Mouse (Mus musculus): Measurements from ENCODE around the gene Aven. TPM values are rescaled to one million over a fixed set of nuclear protein-coding genes. Genes with fewer than 3 reads are reported as not detected.

Gene Aven
- polyA plus RNA-seq, 1 experiment from 2014 or later = 3.2 TPM

- 67% methylated on average over 3 of the region's 3 CpGs for WGBS (ENCODE audit: insufficient replicate concordance)
These were observed 103.0 kb downstream of the Aven start for GRCm38 (mm10) chr2:112595807-112596206.

GRCm38 (mm10) chr2:112596415-112596814 is 103.7 kb downstream of the Aven start:
- H3K27ac ChIP-seq (ENCODE audit: low read depth) = no peak overlapping the region
- no peak overlapping the region for H3K9ac ChIP-seq (replicated peaks)
- H3K4me3 ChIP-seq (ENCODE audit: low read depth, low read length) = no peak overlapping the region
- no peaks in the 10 kb centered on the region for H3K27me3 ChIP-seq (ENCODE audit: insufficient read depth, low read length)
- H3K9me3 ChIP-seq (ENCODE audit: low read length) = no peaks in the 10 kb centered on the region
- H3K36me3 ChIP-seq (replicated peaks; ENCODE audit: insufficient read depth, low read length) = no peaks in the 10 kb centered on the region; the same call in 1 of the 2 replicates
- 57% methylated on average over 5 of the region's 5 CpGs for WGBS (ENCODE audit: insufficient replicate concordance)
- TF ChIP-seq CTCF (IDR thresholded peaks at IDR 0.05; ENCODE audit: low read depth) = no peak
- TF ChIP-seq EP300 (IDR thresholded peaks at IDR 0.05; ENCODE audit: low read depth) = no peak
- DNase-seq (no peak), ATAC-seq (no peak)
- no peak overlapping the region for H3K4me2 ChIP-seq (ENCODE audit: low read depth, low read length)
- no peaks in the 10 kb centered on the region for H3K4me1 ChIP-seq (ENCODE audit: insufficient read depth)

More at GRCm38 (mm10) chr2:112595807-112596206, 103.0 kb downstream of the Aven start:
- DNase-seq (no peak), ATAC-seq (no peak)
- Histone ChIP-seq H3K4me1 (ENCODE audit: insufficient read depth) (no peaks in the 10 kb centered on the region), H3K27ac (ENCODE audit: low read depth) (no peak overlapping the region), H3K4me2 (ENCODE audit: low read depth, low read length) (no peak overlapping the region), H3K9me3 (ENCODE audit: low read length) (no peaks in the 10 kb centered on the region), H3K4me3 (ENCODE audit: low read depth, low read length) (no peak overlapping the region), H3K27me3 (ENCODE audit: insufficient read depth, low read length) (no peaks in the 10 kb centered on the region), H3K9ac (replicated peaks) (no peak overlapping the region), H3K36me3 (replicated peaks; ENCODE audit: insufficient read depth, low read length) (no peaks in the 10 kb centered on the region; the same call in 1 of the 2 replicates)
- TF ChIP-seq EP300 (IDR thresholded peaks at IDR 0.05; ENCODE audit: low read depth) (no peak), CTCF (IDR thresholded peaks at IDR 0.05; ENCODE audit: low read depth) (no peak)

GRCm38 (mm10) chr2:112597064-112597463 is 104.3 kb downstream of the Aven start:
- Histone ChIP-seq H3K27ac (ENCODE audit: low read depth) (no peak overlapping the region), H3K4me3 (ENCODE audit: low read depth, low read length) (no peak overlapping the region), H3K9me3 (ENCODE audit: low read length) (no peaks in the 10 kb centered on the region), H3K9ac (replicated peaks) (no peak overlapping the region), H3K27me3 (ENCODE audit: insufficient read depth, low read length) (no peaks in the 10 kb centered on the region), H3K4me1 (ENCODE audit: insufficient read depth) (no peaks in the 10 kb centered on the region), H3K4me2 (ENCODE audit: low read depth, low read length) (no peak overlapping the region), H3K36me3 (replicated peaks; ENCODE audit: insufficient read depth, low read length) (no peaks in the 10 kb centered on the region; the same call in 1 of the 2 replicates)
- 40% methylated on average over 1 of the region's 1 CpGs for WGBS (ENCODE audit: insufficient replicate concordance)
- no peak for DNase-seq
- no peak for TF ChIP-seq EP300 (IDR thresholded peaks at IDR 0.05; ENCODE audit: low read depth)
- no peak for TF ChIP-seq CTCF (IDR thresholded peaks at IDR 0.05; ENCODE audit: low read depth)
- ATAC-seq = no peak

- Histone ChIP-seq H3K36me3 (replicated peaks; ENCODE audit: insufficient read depth, low read length) (no peaks in the 10 kb centered on the region), H3K9ac (replicated peaks) (no peak overlapping the region), H3K9me3 (ENCODE audit: low read length) (no peaks in the 10 kb centered on the region), H3K4me3 (ENCODE audit: low read depth, low read length) (no peak overlapping the region), H3K4me1 (ENCODE audit: insufficient read depth) (no peaks in the 10 kb centered on the region), H3K27me3 (ENCODE audit: insufficient read depth, low read length) (no peaks in the 10 kb centered on the region), H3K27ac (ENCODE audit: low read depth) (no peak overlapping the region), H3K4me2 (ENCODE audit: low read depth, low read length) (no peak overlapping the region)
- TF ChIP-seq CTCF (IDR thresholded peaks at IDR 0.05; ENCODE audit: low read depth) = no peak
- no peak for TF ChIP-seq EP300 (IDR thresholded peaks at IDR 0.05; ENCODE audit: low read depth)
- WGBS (ENCODE audit: insufficient replicate concordance) = 74% methylated on average over 10 of the region's 10 CpGs
- no peak for DNase-seq
- ATAC-seq = no peak
These were observed 107.5 kb downstream of the Aven start for GRCm38 (mm10) chr2:112600222-112600621.

GRCm38 (mm10) chr2:112602487-112602886 is 109.7 kb downstream of the Aven start:
- Histone ChIP-seq H3K9ac (replicated peaks) (no peak overlapping the region), H3K4me2 (ENCODE audit: low read depth, low read length) (no peak overlapping the region), H3K36me3 (replicated peaks; ENCODE audit: insufficient read depth, low read length) (no peaks in the 10 kb centered on the region), H3K4me3 (ENCODE audit: low read depth, low read length) (no peak overlapping the region), H3K4me1 (ENCODE audit: insufficient read depth) (no peaks in the 10 kb centered on the region), H3K27me3 (ENCODE audit: insufficient read depth, low read length) (no peaks in the 10 kb centered on the region), H3K27ac (ENCODE audit: low read depth) (no peak overlapping the region), H3K9me3 (ENCODE audit: low read length) (no peaks in the 10 kb centered on the region)
- 81% methylated on average over 8 of the region's 8 CpGs for WGBS (ENCODE audit: insufficient replicate concordance)
- ATAC-seq (no peak), DNase-seq (no peak)
- no peak for TF ChIP-seq EP300 (IDR thresholded peaks at IDR 0.05; ENCODE audit: low read depth)
- no peak for TF ChIP-seq CTCF (IDR thresholded peaks at IDR 0.05; ENCODE audit: low read depth)

GRCm38 (mm10) chr2:112606536-112606935 is 113.8 kb downstream of the Aven start:
- ATAC-seq = no peak
- no peak overlapping the region for H3K9ac ChIP-seq (replicated peaks)
- peaks cover 2% of the 10 kb centered on the region; the same call in 1 of the 2 replicates for H3K9me3 ChIP-seq (ENCODE audit: low read length)
- no peak for DNase-seq
- no peak overlapping the region for H3K4me3 ChIP-seq (ENCODE audit: low read depth, low read length)
- 80% methylated on average over 3 of the region's 3 CpGs for WGBS (ENCODE audit: insufficient replicate concordance)
- TF ChIP-seq EP300 (IDR thresholded peaks at IDR 0.05; ENCODE audit: low read depth) = no peak
- TF ChIP-seq CTCF (IDR thresholded peaks at IDR 0.05; ENCODE audit: low read depth) = no peak
- H3K27ac ChIP-seq (ENCODE audit: low read depth) = no peak overlapping the region
- H3K4me1 ChIP-seq (ENCODE audit: insufficient read depth) = no peaks in the 10 kb centered on the region
- H3K4me2 ChIP-seq (ENCODE audit: low read depth, low read length) = no peak overlapping the region
- no peaks in the 10 kb centered on the region for H3K27me3 ChIP-seq (ENCODE audit: insufficient read depth, low read length)
- H3K36me3 ChIP-seq (replicated peaks; ENCODE audit: insufficient read depth, low read length) = no peaks in the 10 kb centered on the region

GRCm38 (mm10) chr2:112612628-112613027 is 119.9 kb downstream of the Aven start:
- H3K4me2 ChIP-seq (ENCODE audit: low read depth, low read length) = no peak overlapping the region
- 73% methylated on average over 3 of the region's 3 CpGs for WGBS (ENCODE audit: insufficient replicate concordance)
- H3K4me1 ChIP-seq (ENCODE audit: insufficient read depth) = no peaks in the 10 kb centered on the region

More at GRCm38 (mm10) chr2:112612628-112613027, 119.9 kb downstream of the Aven start:
- Histone ChIP-seq H3K4me3 (ENCODE audit: low read depth, low read length) (no peak overlapping the region), H3K9me3 (ENCODE audit: low read length) (peaks cover 2% of the 10 kb centered on the region; the same call in 1 of the 2 replicates), H3K9ac (replicated peaks) (no peak overlapping the region), H3K27ac (ENCODE audit: low read depth) (no peak overlapping the region), H3K36me3 (replicated peaks; ENCODE audit: insufficient read depth, low read length) (no peaks in the 10 kb centered on the region), H3K27me3 (ENCODE audit: insufficient read depth, low read length) (no peaks in the 10 kb centered on the region)
- DNase-seq = no peak
- no peak for ATAC-seq
- TF ChIP-seq CTCF (IDR thresholded peaks at IDR 0.05; ENCODE audit: low read depth) (peak; percentile 53), EP300 (IDR thresholded peaks at IDR 0.05; ENCODE audit: low read depth) (no peak)

All from liver, postnatal 0 days (tissue).